Mouse (Mus musculus): ENCODE results near the gene Lrig1. TPM values are rescaled to one million over a fixed set of nuclear protein-coding genes. Genes with fewer than 3 reads are reported as not detected.

Lrig1 gene
- polyA plus RNA-seq, 1 experiment: 22.9 TPM

GRCm38 (mm10) chr6:94657204-94658135 lies 42.5 kb downstream of the Lrig1 start:
- Histone ChIP-seq H3K4me1 (ENCODE audit: control insufficient read depth, insufficient read depth, low read length) (no peaks in the 10 kb centered on the region), H3K4me3 (replicated peaks; ENCODE audit: extremely low read depth, low read depth, low read length) (no peak overlapping the region)
- TF ChIP-seq POLR2A (IDR thresholded peaks at IDR 0.05; ENCODE audit: borderline replicate concordance, extremely low read depth, low read depth, low read length) (no peak), CTCF (IDR thresholded peaks at IDR 0.05; ENCODE audit: insufficient read depth, low read length) (no peak)
- 79% methylated on average over 12 of the region's 12 CpGs for WGBS
- DNase-seq: no peak

- Histone ChIP-seq H3K4me3 (replicated peaks; ENCODE audit: extremely low read depth, low read depth, low read length) (no peak overlapping the region), H3K4me1 (ENCODE audit: control insufficient read depth, insufficient read depth, low read length) (no peaks in the 10 kb centered on the region)
- 49% methylated on average over 5 of the region's 5 CpGs for WGBS
- TF ChIP-seq CTCF (IDR thresholded peaks at IDR 0.05; ENCODE audit: insufficient read depth, low read length) (no peak), POLR2A (IDR thresholded peaks at IDR 0.05; ENCODE audit: borderline replicate concordance, extremely low read depth, low read depth, low read length) (no peak)
- no peak for DNase-seq
Measured at GRCm38 (mm10) chr6:94655818-94656478, 44.0 kb downstream of the Lrig1 start.

- H3K4me3 ChIP-seq (replicated peaks; ENCODE audit: extremely low read depth, low read depth, low read length): no peak overlapping the region
- no peak for TF ChIP-seq POLR2A (IDR thresholded peaks at IDR 0.05; ENCODE audit: borderline replicate concordance, extremely low read depth, low read depth, low read length)
- no peak for TF ChIP-seq CTCF (IDR thresholded peaks at IDR 0.05; ENCODE audit: insufficient read depth, low read length)
- no peak for DNase-seq
- 67% methylated on average over 10 of the region's 10 CpGs for WGBS
- H3K4me1 ChIP-seq (ENCODE audit: control insufficient read depth, insufficient read depth, low read length): no peaks in the 10 kb centered on the region
Measured at GRCm38 (mm10) chr6:94653388-94654316, 46.3 kb downstream of the Lrig1 start.

GRCm38 (mm10) chr6:94652659-94653213 lies 47.2 kb downstream of the Lrig1 start:
- H3K4me1 ChIP-seq (ENCODE audit: control insufficient read depth, insufficient read depth, low read length): no peaks in the 10 kb centered on the region
- peak; percentile 32 for DNase-seq
- TF ChIP-seq POLR2A (IDR thresholded peaks at IDR 0.05; ENCODE audit: borderline replicate concordance, extremely low read depth, low read depth, low read length): no peak
- no peak for TF ChIP-seq CTCF (IDR thresholded peaks at IDR 0.05; ENCODE audit: insufficient read depth, low read length)
- no peak overlapping the region for H3K4me3 ChIP-seq (replicated peaks; ENCODE audit: extremely low read depth, low read depth, low read length)
- 63% methylated on average over 6 of the region's 6 CpGs for WGBS

GRCm38 (mm10) chr6:94651541-94651940 lies 48.4 kb downstream of the Lrig1 start:
- Histone ChIP-seq H3K4me3 (replicated peaks; ENCODE audit: extremely low read depth, low read depth, low read length) (no peak overlapping the region), H3K4me1 (ENCODE audit: control insufficient read depth, insufficient read depth, low read length) (0 out of 2 replicates have a peak, but pooled peaks cover 3% of the 10 kb centered on the region)
- 82% methylated on average over 17 of the region's 17 CpGs for WGBS
- TF ChIP-seq POLR2A (IDR thresholded peaks at IDR 0.05; ENCODE audit: borderline replicate concordance, extremely low read depth, low read depth, low read length) (no peak), CTCF (IDR thresholded peaks at IDR 0.05; ENCODE audit: insufficient read depth, low read length) (no peak)
- DNase-seq: no peak

- Histone ChIP-seq H3K4me3 (replicated peaks; ENCODE audit: extremely low read depth, low read depth, low read length) (no peak overlapping the region), H3K4me1 (ENCODE audit: control insufficient read depth, insufficient read depth, low read length) (peaks cover 3% of the 10 kb centered on the region; the same call in 1 of the 2 replicates)
- WGBS: 88% methylated on average over 1 of the region's 1 CpGs
- no peak for DNase-seq
- no peak for TF ChIP-seq POLR2A (IDR thresholded peaks at IDR 0.05; ENCODE audit: borderline replicate concordance, extremely low read depth, low read depth, low read length)
- no peak for TF ChIP-seq CTCF (IDR thresholded peaks at IDR 0.05; ENCODE audit: insufficient read depth, low read length)
Measured at GRCm38 (mm10) chr6:94649637-94650036, 50.3 kb downstream of the Lrig1 start.

- Histone ChIP-seq H3K4me1 (ENCODE audit: control insufficient read depth, insufficient read depth, low read length) (peaks cover 3% of the 10 kb centered on the region; the same call in 1 of the 2 replicates), H3K4me3 (replicated peaks; ENCODE audit: extremely low read depth, low read depth, low read length) (no peak overlapping the region)
- peak; percentile 21 for DNase-seq
- TF ChIP-seq CTCF (IDR thresholded peaks at IDR 0.05; ENCODE audit: insufficient read depth, low read length): no peak
- no peak for TF ChIP-seq POLR2A (IDR thresholded peaks at IDR 0.05; ENCODE audit: borderline replicate concordance, extremely low read depth, low read depth, low read length)
- 50% methylated on average over 4 of the region's 4 CpGs for WGBS
Measured at GRCm38 (mm10) chr6:94648496-94648895, 51.5 kb downstream of the Lrig1 start.

- H3K4me3 ChIP-seq (replicated peaks; ENCODE audit: extremely low read depth, low read depth, low read length): no peak overlapping the region
- 27% methylated on average over 10 of the region's 10 CpGs for WGBS
- DNase-seq: peak; percentile 55
- TF ChIP-seq POLR2A (IDR thresholded peaks at IDR 0.05; ENCODE audit: borderline replicate concordance, extremely low read depth, low read depth, low read length) (no peak), CTCF (IDR thresholded peaks at IDR 0.05; ENCODE audit: insufficient read depth, low read length) (no peak)
- H3K4me1 ChIP-seq (ENCODE audit: control insufficient read depth, insufficient read depth, low read length): peaks cover 3% of the 10 kb centered on the region; the same call in 1 of the 2 replicates
Measured at GRCm38 (mm10) chr6:94647574-94648430, 52.2 kb downstream of the Lrig1 start.
